Mouse (Mus musculus): ENCODE measurements around the gene Bahcc1.

DNA sequence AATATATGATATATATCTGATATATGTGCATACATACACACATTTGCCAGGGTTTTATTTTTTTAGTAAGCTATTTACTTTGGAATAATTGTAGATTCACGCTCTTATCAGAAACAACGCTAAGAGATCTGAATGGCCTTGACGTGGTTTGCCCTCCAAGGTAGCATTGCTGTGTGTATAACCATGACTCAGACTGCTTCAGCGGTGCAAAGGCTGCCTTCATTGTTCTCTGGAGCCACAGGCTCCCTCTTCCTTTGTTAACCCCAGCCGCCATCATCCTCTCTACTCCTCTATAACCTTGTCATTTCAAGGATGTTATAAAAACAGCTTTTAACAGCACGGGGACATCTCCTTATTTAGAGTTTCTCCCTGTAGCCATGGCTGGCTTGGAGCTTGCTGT, 32.1 kb upstream of the Bahcc1 start:
- no peak for TF ChIP-seq CTCF (conservative IDR thresholded peaks at IDR 0.05; ENCODE audit: low read length)
- TF ChIP-seq NANOG (IDR thresholded peaks at IDR 0.05; ENCODE audit: borderline replicate concordance, low read length) = no peak

All from E14TG2a.4 (cell line).